Mouse (Mus musculus) left cerebral cortex, postnatal 14 days (tissue): ENCODE data around the gene Bahcc1. TPM values are rescaled to one million over a fixed set of nuclear protein-coding genes. Genes with fewer than 3 reads are reported as not detected.

ENCODE experiments used
- DNase-seq, 2 experiments: peaks; one replicate each; pipeline ENCODE4 v3.0.0; 2021 to 2022; ENCODE audit warnings: low spot score in 2 of 2, mixed read lengths in 1 of 2
- intact Hi-C: fragments of 180-260 bp; cut with DNase I; formaldehyde crosslinking; loops from one replicate; pipeline ENCODE4 v1.15.1; 2025
- total RNA-seq, 2 experiments: library from RNA; stranded (reverse); gene quantifications; 2 replicates each; pipeline ENCODE4 v1.2.3; 2021

Bahcc1 gene
- total RNA-seq, 2 experiments from 2014 or later: 16.4 to 17.6 TPM

DNA sequence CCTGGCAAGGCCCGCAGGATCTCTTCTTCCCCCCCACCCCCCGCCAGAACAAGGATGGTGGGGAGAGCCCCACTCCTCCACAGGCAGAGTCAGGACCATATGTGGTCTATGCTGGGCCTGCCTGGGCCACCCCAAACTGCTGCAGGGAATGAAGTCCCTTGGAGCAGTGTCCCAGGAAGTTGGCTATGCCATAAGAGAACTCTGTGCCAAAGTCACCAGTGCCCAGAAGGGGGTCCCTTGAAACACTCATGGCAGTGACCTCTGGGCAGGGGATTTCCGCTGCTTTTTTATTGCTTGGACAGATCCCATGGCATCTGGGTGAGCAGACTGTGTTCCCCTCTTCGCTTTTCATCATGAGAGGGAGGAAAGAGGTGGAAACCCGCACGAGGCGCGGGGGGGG is 22.8 kb downstream of the Bahcc1 start:
- DNase-seq: no peak
- intact Hi-C loops: no loop called here

DNA sequence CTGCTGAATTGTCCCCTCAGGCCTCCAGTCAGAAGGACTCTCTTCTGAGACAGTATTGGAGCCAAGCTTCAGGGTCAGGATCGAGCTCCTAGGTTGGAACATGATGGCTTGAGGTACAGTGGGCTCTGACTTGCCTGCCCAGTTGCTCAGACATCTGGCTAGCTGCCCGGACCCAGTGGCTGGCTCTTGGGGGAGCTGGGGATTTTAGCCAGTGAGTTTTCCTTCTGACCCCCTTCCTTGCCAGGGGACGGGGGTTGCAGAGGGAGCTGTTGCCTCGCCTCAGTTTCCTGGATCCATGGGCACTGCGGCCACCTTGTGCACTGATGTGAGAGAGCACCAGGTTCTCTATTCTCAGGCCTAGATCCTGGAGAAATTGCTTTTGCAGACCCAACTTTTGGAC is 23.4 kb downstream of the Bahcc1 start:
- intact Hi-C loops: no loop called here

DNA sequence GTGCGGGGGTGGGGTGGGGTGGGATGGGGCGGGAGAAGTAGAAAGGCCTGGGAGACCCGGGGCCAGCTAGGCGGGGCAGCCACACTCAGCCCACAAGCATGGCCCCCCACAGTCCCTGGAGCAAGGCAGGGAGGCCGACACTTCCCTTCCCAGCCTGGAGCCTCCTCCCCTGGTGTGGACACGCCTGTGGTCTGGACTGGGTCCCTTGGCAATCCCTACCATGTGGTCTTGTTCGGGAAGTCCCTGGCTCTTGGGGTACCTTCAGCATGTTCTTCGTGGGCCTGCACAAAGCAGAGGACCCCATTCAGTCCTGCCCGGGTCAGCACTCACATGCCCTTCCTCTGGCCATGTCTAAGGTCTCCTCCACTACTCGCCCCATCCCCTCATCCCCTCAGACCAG is 23.8 kb downstream of the Bahcc1 start:
- intact Hi-C loops: no loop called here

More for the DNA sequence above, 23.4 kb downstream of the Bahcc1 start:
- DNase-seq: no peak

DNA sequence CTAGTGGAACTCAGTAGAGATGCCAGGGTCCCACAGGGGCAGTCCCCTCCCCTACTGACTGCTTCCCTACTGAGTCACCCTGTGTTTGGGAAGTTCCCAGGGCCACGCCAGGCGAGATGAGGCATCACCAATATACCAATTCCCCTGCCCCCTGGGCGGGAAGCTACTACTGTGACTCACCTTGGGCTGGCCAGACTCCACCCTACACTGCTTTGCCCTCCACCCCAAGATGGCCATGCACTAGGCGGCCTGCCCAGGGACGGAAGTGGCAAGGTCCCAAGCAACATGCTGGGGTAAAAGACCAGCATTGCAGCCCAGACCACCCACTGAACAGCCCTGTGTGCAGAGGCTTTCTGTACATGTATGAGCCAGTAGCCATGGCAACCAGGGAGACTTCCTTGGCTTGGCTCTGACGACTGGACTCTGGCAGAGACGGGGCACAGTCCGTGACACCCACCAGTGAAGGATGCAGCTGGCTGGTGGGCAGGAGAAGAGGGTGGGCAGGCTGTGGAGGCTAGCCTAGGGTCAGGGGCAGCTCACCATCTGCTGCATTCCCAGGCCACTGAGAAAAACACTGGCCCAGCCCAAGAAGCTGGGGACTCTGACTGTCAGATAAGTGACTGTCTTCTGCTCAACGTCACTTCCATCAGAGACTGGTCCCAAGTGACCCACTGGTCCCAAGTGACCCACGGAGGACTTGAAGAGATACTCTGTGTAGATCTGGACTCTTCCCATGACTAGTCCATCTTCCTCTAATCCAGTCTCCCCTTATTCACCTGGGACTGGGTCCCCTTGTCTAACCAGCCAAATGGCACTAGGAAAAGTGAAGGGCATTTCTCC is 24.5 kb downstream of the Bahcc1 start:
- intact Hi-C loops: no loop called here
- DNase-seq: no peak

More for the DNA sequence above, 23.8 kb downstream of the Bahcc1 start:
- DNase-seq: no peak

DNA sequence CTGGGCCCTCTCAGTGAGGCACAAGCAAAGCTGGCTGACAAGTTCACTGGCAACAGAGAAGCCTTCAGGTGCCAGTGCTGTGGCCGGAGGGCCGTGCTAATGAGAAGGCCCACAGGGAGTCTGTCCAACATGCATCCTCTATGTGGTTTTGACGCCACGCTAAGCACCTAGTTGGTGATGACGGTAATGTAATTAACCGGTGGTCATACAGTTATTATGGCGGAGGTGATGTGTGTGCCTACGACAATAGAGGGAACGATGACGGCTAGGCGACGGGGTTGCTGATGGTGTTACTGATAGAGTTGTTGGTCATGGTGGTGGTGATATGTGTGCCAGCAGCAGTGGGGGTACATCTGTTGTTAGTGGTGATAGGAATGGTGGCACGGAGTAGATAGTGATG is 25.2 kb downstream of the Bahcc1 start:
- intact Hi-C loops: no loop called here

DNA sequence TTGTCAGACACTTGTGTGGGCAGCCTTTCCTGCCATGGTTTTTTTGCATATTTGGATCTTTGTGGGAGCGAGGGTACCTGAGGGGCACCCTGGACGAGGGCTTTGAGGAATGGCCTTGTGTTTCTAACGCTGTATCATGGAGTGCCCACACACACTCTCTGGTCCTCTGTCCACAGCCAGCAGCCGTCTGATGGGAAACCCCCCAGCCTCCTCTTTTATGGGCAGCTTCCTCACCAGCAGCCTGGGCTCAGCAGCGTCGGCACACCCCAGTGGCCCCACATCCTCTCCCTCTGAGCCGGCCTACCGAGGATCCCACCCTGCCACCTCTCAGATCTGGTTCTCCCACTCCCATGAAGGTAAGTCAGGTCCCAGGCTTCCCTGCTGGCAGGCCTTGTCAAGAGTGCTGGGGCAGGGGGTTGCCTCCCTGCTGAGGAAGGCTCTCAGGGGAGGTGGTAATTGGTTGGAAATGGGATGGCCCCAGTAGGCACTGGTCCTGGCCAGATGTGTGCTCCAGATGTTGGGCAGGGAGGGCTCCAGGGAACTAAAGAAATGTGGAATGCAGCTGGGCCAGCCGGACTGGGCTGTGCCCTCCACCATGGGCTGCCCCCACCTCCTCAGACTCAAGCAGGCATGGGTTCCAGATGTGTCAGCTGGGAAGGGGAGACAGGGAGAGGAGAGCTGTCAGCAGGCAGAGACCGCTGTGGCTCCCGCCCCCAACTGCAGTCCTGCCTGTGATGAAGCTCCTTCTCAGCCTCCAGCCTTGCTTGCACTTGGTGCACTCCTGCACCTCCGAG is 26.3 kb downstream of the Bahcc1 start:
- no peak for DNase-seq
- intact Hi-C loops: no loop called here

More for the DNA sequence above, 25.2 kb downstream of the Bahcc1 start:
- no peak for DNase-seq

DNA sequence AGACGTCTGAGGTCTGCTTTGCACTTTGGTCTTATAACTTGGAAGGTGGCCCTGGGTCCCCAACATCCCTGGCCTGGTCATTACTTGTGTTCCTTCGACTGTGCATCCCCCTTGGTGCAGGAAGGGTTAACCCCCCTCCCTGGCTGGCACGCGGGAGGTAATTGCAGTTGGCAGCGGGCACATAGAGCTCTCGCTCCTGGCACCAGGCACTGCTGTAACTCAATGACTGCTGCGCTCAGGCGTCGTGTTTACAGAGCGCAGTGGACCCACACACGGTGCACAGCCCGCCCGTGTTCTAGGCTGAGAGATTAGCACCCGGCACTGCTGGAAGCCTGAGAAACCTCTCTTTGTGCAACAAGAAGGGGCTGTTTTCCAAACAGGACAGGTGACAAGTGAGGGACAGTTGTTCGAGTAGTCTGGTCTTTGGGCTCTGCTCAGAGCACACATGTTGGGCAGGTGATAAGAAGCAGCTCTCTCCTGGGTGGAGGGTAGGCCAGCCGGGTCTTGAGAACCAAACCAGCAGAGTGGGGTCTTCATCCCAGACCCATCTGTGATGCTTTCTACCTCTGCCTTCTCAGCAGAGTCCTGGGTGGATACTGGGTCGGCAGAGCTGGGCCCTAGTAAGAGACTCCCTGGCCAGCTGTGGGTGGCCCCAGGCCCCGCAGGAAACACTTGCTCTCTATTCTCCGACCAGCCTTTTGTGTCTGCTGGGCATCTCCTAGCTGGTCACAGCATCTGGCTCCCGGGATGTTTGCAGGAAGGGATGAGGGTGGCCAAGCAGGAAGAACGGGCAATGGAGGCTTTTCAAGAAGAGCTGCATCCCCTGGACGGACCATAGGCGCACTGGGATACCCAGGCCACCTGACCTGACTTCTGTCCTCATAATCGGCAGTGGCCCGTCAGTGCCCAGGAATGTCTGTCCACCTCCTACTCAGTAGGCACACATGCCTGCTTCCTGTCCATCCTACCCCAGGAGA is 27.3 kb downstream of the Bahcc1 start:
- peak; percentile 56 for DNase-seq
- intact Hi-C loops: no loop called here

DNA sequence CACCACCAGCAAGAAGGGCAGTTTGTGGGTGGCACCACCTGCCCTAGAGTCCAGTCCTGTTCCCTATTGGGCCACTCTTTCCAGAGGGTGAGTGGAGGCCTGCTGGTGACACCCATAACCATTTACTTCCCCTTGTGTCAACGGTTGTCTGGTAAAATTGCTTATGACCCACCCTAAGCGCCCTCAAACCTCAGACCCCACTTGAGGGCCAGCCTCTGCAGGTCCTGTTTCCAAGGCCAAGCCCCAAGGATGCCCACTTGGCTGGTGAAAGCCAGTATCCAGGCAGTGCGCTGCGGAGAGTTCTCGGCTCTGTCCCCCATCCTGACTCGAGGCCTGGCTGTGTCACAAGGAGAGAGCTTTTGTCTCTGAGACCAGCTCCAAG is 28.0 kb downstream of the Bahcc1 start:
- intact Hi-C loops: no loop called here
- no peak for DNase-seq

DNA sequence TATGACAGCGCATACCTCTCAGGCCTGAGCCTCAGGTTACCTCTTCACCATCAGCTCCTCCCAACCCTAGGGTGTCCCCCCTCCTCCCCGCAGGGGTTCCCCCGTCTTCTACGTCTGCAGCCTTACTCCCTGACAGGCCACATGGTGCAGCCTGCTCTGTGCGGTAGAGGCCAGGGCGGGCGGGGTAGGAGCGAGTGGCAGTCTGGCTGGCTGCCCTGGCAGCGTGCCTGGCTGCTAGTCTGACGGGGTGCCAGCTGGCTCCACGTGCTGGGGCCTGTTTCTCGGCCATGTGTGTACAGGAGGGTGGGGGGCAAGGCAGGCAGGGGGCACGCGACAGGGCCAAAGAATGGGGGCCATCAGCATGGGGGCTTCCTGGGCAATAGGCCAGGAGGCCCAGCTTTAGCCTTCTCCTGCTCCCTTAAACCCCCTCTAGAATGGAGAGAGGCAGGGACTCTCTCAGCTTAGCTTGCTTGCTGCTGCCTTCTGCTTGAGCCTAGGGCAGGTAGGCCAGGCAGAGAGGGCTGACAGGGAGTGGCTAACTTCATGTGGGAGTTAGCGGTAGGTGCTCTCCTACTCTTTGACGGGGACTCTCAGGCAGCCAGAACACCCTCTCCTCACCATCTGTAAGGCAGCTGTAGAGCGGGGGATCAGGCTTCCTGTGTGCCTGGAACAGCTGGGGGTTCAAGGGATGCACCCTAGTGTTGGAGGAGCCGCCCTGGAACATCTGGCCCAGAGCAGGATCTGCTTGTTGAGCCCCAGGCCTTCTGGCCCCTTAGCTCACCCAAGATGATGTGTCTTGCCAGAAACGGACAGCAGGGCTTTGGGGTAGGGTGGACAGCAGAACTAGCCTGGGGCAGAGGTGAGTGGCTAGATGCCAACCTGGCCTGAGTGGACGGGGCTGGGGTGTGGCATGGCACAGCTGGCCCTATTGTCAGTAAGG is 28.9 kb downstream of the Bahcc1 start:
- DNase-seq: peak; percentile 93 to 95
- intact Hi-C loops: no loop called here

DNA sequence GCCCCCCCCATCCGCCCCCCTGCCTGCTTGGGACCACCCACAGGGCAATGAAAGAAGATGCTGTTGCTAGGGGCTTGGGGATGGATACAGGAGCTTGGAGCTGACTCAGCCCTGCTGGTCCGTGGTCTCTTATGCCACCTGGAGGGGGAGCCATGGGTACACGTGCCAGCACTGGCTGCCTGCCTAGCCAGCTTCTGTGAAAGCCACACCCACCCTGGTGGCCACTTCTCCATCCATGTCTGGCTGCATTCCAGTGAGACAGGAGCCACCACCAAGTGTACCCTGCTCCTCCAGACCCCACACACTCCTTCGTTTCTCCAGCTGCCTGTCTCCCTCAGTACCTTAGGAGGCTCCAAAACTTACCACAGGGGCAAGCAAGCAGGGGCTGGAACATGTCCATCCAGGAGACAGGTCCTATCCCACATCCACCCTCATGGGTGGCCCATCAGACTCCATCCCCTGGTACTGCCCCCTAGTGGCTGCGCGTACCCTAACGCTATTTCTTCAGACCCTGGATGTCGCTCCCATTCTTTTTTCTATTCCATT is 29.7 kb downstream of the Bahcc1 start:
- intact Hi-C loops: no loop called here
- DNase-seq: peak; percentile 73 to 91

DNA sequence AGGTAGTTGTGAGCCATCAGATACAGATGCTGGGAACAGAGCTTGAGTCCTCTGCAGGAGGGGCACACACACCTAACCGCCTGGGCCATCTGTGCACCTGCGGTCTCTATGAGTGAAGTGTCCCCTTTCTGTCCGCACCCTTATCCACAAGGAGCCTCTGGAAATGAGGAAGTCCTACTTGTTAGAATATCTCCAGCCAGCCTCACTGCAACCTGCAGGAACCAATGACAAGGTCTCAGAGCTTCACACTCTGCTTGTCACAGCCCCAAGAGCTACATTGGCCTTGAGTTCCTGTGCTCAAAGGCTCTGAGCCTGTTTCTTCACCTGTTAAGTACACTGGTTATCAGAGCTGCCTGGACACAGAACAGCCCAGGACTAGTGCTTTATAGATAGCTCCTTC is 30.4 kb downstream of the Bahcc1 start:
- intact Hi-C loops: no loop called here
- no peak for DNase-seq

DNA sequence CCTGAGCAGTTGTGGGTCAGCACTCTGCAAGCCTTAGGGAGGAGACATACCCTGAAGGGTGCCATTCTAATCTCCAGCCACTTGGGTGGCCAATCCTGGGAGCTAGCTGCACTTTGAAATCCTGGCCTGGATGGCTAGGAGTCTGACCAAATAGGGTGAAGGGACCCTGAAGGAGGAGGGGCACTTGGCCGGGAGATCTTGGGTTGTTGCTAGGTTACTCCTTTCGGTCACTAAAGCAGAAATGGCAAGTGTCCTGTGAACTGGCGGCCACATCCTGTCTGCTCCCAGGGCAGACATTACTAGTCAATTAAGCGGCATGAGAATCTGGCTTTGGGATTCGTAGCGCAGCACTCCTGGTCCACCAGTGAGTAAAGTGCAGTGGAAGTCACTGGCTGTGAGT is 31.3 kb downstream of the Bahcc1 start:
- intact Hi-C loops: no loop called here
- DNase-seq: no peak

DNA sequence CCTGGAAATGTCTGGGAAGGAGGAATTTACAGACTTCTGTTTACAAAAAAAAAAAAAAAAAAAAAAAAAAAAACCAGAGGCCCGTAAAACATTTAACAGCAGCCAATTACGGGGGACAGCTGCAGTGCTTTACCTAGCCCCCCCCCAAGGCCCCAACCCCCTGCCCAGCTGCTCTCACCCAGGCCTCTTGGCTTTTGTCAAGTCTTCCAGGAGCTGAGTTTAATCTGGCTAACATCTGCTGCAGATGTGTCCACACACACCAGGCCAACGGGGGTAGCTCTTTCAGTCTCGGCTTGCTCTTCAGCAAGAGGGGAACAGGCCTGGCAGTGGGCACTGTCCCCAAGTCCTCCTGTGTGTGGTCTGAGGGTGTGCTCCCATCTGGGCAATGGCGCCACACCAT is 32.7 kb downstream of the Bahcc1 start:
- DNase-seq: no peak
- intact Hi-C loops: loop anchor here (5.0 kb wide), 1 partner anchor 42 kb away; no protein-coding TSS in a partner anchor

DNA sequence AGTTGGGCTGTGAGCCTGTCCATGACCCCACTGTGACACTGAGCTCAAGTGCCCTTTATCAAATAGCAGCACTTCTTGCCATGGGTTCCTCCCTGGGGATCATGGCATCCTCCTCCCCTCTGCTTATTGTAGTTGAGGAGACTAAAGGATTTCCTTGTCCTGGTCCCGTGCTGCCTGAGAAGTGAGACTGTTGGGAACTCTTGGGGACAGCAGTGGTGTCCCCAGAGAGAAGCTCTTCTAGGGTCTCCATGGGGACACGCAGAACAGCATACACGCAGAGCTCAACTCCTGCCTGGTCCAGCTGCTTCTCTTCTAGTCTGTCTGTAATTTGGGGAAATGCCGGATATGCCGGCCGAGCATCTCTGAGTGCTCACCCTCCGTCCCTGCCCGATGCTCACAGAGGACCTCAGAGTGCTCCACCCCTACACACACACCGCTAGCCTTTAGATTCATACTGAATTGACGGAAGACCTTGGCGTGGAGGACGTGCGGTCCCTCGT is 33.6 kb downstream of the Bahcc1 start:
- DNase-seq: no peak
- intact Hi-C loops: loop anchor here (5.0 kb wide), 1 partner anchor 41 kb away; no protein-coding TSS in a partner anchor

DNA sequence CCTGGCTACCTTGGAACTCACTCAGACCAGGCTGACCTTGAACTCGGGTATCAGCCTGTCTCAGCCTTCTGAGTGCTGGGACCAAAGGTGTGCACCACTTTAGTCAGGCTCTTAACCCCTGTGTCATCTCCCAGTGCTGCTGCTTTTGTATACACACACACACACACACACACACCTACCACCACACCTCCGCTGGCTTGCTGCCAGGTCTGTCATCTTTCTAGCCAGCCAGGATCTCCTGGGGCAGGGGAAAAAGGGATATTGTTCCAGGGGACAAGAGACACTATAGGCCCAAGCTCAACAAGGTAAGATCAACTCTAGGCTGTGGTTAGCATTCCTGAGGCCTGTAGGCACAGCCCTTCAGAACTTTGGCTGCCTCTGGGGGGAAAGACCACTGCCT is 34.5 kb downstream of the Bahcc1 start:
- no peak for DNase-seq
- intact Hi-C loops: loop anchor here (5.0 kb wide), 1 partner anchor 40 kb away; no protein-coding TSS in a partner anchor

DNA sequence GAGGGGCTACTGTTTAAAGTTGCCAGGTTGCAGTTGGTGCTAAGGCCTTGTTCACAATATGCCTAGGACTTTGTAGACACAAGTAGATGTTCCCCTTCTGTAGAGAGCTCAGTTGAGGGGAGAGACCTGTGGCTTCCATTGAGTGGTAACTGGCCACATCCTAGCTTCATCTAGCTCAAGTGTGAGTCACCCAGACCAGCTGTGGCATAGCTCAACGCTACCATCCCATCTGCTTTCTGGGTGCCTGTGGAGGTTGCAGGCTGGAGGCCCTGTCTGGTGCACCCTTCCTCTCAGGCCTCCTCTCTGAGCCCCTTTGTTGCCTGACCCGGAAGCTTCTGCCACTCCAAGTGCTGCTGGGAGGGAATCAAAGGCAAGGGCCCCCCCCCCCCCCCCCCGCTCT is 34.9 kb downstream of the Bahcc1 start:
- no peak for DNase-seq
- intact Hi-C loops: loop anchor here (5.0 kb wide), 1 partner anchor 40 kb away; no protein-coding TSS in a partner anchor

DNA sequence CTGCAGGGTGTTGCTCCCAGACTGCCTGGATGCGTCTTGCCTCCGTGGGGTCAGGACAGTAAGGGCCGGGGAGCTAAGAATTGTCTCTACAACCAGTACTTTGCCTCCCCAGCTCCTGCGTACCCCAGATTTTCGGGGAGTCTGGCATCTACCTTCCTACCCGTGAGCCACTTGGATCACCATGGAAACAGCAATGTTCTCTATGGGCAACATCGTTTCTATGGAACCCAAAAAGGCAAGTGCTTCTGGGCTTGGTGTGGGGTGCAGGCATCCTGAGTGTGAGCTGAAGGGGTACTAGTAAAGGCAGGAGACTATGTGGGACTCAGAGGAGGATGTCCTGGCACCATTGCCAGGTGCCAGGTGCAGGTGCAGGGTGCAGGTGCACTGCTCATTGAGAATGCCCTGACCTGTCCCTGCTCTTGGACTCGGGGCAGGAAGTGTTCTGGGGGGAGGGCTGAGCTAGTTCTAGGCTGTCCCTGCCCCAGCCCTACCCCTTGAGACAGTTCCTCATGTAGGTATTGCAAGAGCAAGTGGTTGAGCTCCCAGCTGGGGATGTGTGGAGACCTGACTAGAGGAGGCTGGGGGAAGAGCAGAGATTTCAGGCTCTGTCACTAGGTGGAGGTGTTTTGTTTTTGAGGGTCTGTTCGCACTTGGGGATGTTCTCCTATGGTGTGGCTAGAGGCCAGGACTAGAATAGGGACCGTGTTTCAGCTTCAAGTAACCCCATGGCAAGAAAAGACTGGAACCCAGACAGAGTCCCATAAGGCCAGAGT is 35.6 kb downstream of the Bahcc1 start:
- intact Hi-C loops: loop anchor here (5.0 kb wide), 1 partner anchor 39 kb away; no protein-coding TSS in a partner anchor
- DNase-seq: peak; percentile 69 to 83
